Mouse (Mus musculus) hindbrain, embryonic 14.5 days (tissue): ENCODE measurements around the gene P3h1. TPM values are rescaled to one million over a fixed set of nuclear protein-coding genes. Genes with fewer than 3 reads are reported as not detected.

Source experiments
- ATAC-seq: fragments of 200-750 bp; cut with Nextera tagmentation; 2 replicates; pipeline ENCODE4 v1.8.0; 2017; ENCODE audit warnings: moderate number of reproducible peaks, mild to moderate bottlenecking, moderate TSS enrichment, moderate library complexity; ENCODE audit not compliant: low FRiP score
- DNase-seq: peaks from one replicate; pipeline ENCODE4 v3.0.0-alpha.2; 2015; ENCODE audit warnings: low spot score
- H3K27ac ChIP-seq: fragments of 300-500 bp; sonication (generic); 2 replicates; pipeline ENCODE4 v1.5.1; 2014; ENCODE audit warnings: mild to moderate bottlenecking, moderate library complexity
- H3K27me3 ChIP-seq: fragments of 300-500 bp; sonication (generic); 2 replicates; pipeline ENCODE4 v1.6.1; 2014; ENCODE audit warnings: mild to moderate bottlenecking, low read length, mixed read lengths; ENCODE audit not compliant: control insufficient read depth, insufficient read depth
- H3K36me3 ChIP-seq: fragments of 300-500 bp; sonication (generic); replicated peaks from 2 replicates; pipeline ENCODE4 v1.6.1; 2014; ENCODE audit not compliant: control insufficient read depth, insufficient read depth
- H3K4me1 ChIP-seq: fragments of 300-500 bp; sonication (generic); replicated peaks from 2 replicates; pipeline ENCODE4 v1.6.1; 2014; ENCODE audit warnings: antibody characterized with exemption, low read length, mixed read lengths; ENCODE audit not compliant: control insufficient read depth, insufficient read depth
- H3K4me2 ChIP-seq: fragments of 300-500 bp; sonication (generic); replicated peaks from 2 replicates; pipeline ENCODE4 v1.6.1; 2014; ENCODE audit warnings: mild to moderate bottlenecking, moderate library complexity
- H3K4me3 ChIP-seq: fragments of 300-500 bp; sonication (generic); replicated peaks from 2 replicates; pipeline ENCODE4 v1.5.1; 2014; ENCODE audit warnings: mild to moderate bottlenecking, low read length
- H3K9ac ChIP-seq: fragments of 300-500 bp; sonication (generic); 2 replicates; pipeline ENCODE4 v1.6.1; 2014
- H3K9me3 ChIP-seq: fragments of 300-500 bp; sonication (generic); 2 replicates; pipeline ENCODE4 v1.6.1; 2016; ENCODE audit warnings: low read length; ENCODE audit not compliant: control insufficient read depth
- WGBS: fragments of 180-500 bp; shearing (Covaris S2); extraction: QIAGEN DNeasy Blood & Tissue Kit; methylation state at CpG from one replicate; pipeline ENCODE4 v1.1.7; 2014; 5-methylcytosine and 5-hydroxymethylcytosine counted together
- polyA plus RNA-seq: library from polyadenylated mRNA; unstranded; fragments of >200 nt; fragmentation: Nextera tagmentation; extraction: Ambion mirVana; gene quantifications from 2 replicates; pipeline ENCODE4 v1.2.1, GENCODE M21; 2014

Gene P3h1
- polyA plus RNA-seq, 1 experiment from 2014 or later: 12.7 TPM

- Histone ChIP-seq H3K36me3 (peaks cover 40% of the 10 kb centered on the region), H3K4me1 (peaks cover 2% of the 10 kb centered on the region), H3K4me2 (no peak overlapping the region), H3K4me3 (no peak overlapping the region), H3K9me3 (no peaks in the 10 kb centered on the region), H3K27me3 (no peaks in the 10 kb centered on the region), H3K27ac (no peak overlapping the region), H3K9ac (no peak overlapping the region)
- DNase-seq: no peak
- no peak for ATAC-seq
- 97% methylated on average over 11 of the region's 11 CpGs for WGBS
Observed at GRCm38 (mm10) chr4:119226751-119227150, 6.0 kb upstream of the P3h1 start.

GRCm38 (mm10) chr4:119233256-119233901, 664 bp downstream of the P3h1 start:
- H3K9me3 ChIP-seq: no peaks in the 10 kb centered on the region
- H3K4me2 ChIP-seq: peak overlapping the region; percentile 63
- H3K4me3 ChIP-seq: peak overlapping the region; percentile 70
- no peak overlapping the region for H3K27ac ChIP-seq
- 0 out of 2 replicates have a peak, but pooled peaks cover 17% of the 10 kb centered on the region for H3K36me3 ChIP-seq
- peaks cover 15% of the 10 kb centered on the region for H3K4me1 ChIP-seq
- peak; percentile 52 for DNase-seq
- WGBS: under 1% methylated on average over 36 of the region's 36 CpGs
- ATAC-seq: peak; percentile 26; the same call in 1 of the 2 replicates
- peak overlapping the region; percentile 68 for H3K9ac ChIP-seq
- no peaks in the 10 kb centered on the region for H3K27me3 ChIP-seq

DNA sequence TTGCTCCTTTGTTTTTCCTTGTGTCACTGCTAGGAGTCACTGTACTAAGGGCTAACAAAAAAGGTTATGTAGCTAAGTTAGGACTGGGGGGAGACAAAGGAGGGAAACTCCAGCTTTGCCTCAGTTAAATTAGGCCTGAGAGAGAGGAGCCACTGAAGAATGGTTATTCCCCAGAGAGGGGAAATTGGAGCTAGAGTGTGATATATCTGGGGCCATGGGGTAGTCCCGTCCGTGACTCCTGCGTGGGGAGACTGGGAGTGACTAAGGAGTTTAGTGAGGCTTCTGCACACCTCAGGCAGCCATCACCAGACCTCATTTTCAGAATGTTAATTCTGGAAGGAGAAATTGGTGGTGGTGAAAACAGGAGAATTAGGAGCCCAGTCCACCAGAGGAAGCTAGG, 1.6 kb downstream of the P3h1 start:
- DNase-seq (no peak), ATAC-seq (no peak)
- H3K9me3 ChIP-seq: no peaks in the 10 kb centered on the region
- H3K4me2 ChIP-seq: peak overlapping the region; percentile 63
- no peak overlapping the region for H3K9ac ChIP-seq
- H3K27ac ChIP-seq: no peak overlapping the region
- H3K4me3 ChIP-seq: peak overlapping the region; percentile 70
- WGBS: 90% methylated on average over 3 of the region's 3 CpGs
- H3K4me1 ChIP-seq: peaks cover 15% of the 10 kb centered on the region
- no peaks in the 10 kb centered on the region for H3K27me3 ChIP-seq
- H3K36me3 ChIP-seq: 0 out of 2 replicates have a peak, but pooled peaks cover 17% of the 10 kb centered on the region

GRCm38 (mm10) chr4:119238661-119239060, 5.9 kb downstream of the P3h1 start:
- Histone ChIP-seq H3K4me3 (no peak overlapping the region), H3K36me3 (peaks cover 50% of the 10 kb centered on the region), H3K4me1 (peaks cover 8% of the 10 kb centered on the region; the same call in 1 of the 2 replicates), H3K27ac (no peak overlapping the region), H3K9ac (no peak overlapping the region), H3K4me2 (no peak overlapping the region), H3K27me3 (no peaks in the 10 kb centered on the region), H3K9me3 (no peaks in the 10 kb centered on the region)
- no peak for DNase-seq
- ATAC-seq: no peak
- WGBS: 74% methylated on average over 3 of the region's 3 CpGs

DNA sequence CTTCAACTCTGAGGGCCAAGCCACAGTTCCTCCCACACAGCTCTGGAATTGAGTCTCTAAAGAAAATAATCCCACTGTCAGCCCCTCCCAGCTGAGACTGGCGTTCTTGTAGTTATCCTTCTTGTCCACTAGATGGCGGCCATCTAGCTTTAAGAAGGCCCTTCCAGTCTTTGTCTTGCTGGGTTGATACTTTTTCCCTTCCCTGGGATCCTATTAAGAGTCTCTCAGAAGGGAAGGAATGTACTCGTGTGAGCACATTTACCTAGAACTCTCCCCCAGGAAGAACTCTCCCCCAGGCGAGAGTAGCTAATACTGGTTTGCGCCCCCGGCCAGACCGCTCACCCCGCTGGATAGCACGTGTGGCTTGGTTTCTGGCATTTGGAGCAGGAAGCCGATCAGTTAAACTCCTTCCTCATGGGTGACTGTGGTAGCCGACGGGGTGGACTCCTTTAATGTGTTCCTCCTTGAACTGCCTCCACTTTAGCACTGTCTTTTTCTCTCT, 6.5 kb downstream of the P3h1 start:
- H3K9me3 ChIP-seq: no peaks in the 10 kb centered on the region
- DNase-seq (peak; percentile 87), ATAC-seq (peak; percentile 75)
- 0 out of 2 replicates have a peak overlapping the region, but pooled peaks have one; percentile 13 for H3K4me2 ChIP-seq
- no peaks in the 10 kb centered on the region for H3K27me3 ChIP-seq
- H3K4me3 ChIP-seq: no peak overlapping the region
- peaks cover 3% of the 10 kb centered on the region; the same call in 1 of the 2 replicates for H3K4me1 ChIP-seq
- peak overlapping the region; percentile 72 for H3K27ac ChIP-seq
- 44% methylated on average over 12 of the region's 12 CpGs for WGBS
- H3K36me3 ChIP-seq: peaks cover 56% of the 10 kb centered on the region
- H3K9ac ChIP-seq: 0 out of 2 replicates have a peak overlapping the region, but pooled peaks have one; percentile 40

DNA sequence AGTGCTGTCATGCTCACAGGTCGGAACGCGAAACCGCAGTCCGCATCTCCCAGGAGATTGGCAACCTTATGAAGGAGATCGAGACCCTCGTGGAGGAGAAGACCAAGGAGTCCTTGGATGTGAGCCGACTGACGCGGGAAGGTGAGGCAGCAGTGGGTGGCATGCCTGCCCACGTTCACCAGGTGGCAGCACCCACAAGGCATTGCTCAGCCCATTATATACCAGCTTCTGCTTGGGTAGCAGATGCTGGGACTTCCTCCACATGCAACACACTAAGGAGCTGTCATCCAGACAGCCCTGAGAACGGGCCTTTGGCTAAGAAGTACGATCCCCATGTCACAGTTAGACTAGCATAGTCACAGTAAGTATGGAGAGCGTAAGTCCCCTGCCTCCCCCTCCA, 8.9 kb downstream of the P3h1 start:
- DNase-seq (no peak), ATAC-seq (no peak)

DNA sequence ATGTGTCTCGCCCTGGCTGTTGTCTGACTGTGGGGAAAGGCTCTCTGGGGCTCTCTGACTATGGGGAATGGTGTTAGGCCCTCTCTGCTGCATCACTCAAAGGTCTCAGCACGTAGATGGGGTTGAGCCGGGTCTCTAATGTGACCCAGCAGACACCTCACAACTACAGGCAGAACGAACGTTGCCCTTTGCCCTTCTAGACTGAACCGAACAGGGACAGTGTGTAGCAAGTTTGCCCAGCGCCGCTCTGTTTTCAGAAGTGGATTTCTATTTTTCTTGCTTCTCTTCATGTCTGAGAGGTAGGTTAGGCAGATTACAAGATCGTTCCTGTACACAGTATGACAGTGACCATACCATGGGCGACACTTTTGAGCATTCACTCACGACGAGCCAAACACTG, 9.9 kb downstream of the P3h1 start:
- no peak overlapping the region for H3K4me3 ChIP-seq
- no peak for DNase-seq
- no peak overlapping the region for H3K9ac ChIP-seq
- 90% methylated on average over 12 of the region's 12 CpGs for WGBS
- no peaks in the 10 kb centered on the region for H3K9me3 ChIP-seq
- peaks cover 4% of the 10 kb centered on the region; the same call in 1 of the 2 replicates for H3K4me1 ChIP-seq
- peaks cover 60% of the 10 kb centered on the region for H3K36me3 ChIP-seq
- H3K27me3 ChIP-seq: no peaks in the 10 kb centered on the region
- H3K4me2 ChIP-seq: no peak overlapping the region
- no peak for ATAC-seq
- H3K27ac ChIP-seq: no peak overlapping the region

More for the DNA sequence above, 8.9 kb downstream of the P3h1 start:
- Histone ChIP-seq H3K9ac (no peak overlapping the region), H3K27ac (no peak overlapping the region), H3K4me3 (no peak overlapping the region), H3K4me1 (no peaks in the 10 kb centered on the region; the same call in 1 of the 2 replicates), H3K36me3 (peaks cover 67% of the 10 kb centered on the region), H3K27me3 (no peaks in the 10 kb centered on the region), H3K4me2 (no peak overlapping the region), H3K9me3 (no peaks in the 10 kb centered on the region)
- 93% methylated on average over 14 of the region's 14 CpGs for WGBS

DNA sequence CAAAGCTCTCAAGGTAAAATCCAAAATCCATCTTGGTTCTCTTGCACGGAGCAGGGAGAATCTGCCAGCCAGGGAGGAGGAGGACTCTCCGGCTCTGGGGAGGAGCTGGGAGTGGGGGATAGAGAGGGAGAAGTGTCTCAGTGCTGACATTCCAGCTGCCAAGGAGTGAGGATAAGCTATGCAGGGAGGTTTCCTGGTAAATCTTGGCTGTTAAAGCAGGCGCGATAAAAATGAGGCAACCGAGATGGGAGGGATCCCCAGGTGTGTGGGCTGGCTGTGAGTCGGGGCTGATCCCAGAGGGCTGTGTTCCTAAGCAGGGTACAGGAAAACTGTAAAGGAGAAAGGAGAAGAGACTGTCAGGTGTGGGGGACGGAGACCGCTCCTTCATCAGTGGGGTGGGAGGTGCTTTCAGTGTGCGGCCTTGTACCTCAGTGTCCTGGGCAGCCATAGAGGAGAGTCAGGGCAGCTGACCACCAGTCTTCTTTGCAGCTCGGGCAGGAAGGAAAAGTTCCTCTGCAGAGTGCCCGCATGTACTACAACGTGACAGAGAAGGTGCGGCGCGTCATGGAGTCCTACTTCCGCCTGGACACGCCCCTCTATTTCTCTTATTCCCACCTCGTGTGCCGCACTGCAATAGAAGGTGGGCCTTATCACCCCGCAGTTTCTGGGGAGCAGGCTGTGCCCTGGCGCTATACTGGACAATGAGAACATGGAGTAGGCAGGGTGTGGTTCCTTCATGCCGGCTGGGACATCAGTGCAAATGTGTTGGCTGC, 11.9 kb downstream of the P3h1 start:
- WGBS: 82% methylated on average over 22 of the region's 22 CpGs
- H3K27me3 ChIP-seq: no peaks in the 10 kb centered on the region

DNA sequence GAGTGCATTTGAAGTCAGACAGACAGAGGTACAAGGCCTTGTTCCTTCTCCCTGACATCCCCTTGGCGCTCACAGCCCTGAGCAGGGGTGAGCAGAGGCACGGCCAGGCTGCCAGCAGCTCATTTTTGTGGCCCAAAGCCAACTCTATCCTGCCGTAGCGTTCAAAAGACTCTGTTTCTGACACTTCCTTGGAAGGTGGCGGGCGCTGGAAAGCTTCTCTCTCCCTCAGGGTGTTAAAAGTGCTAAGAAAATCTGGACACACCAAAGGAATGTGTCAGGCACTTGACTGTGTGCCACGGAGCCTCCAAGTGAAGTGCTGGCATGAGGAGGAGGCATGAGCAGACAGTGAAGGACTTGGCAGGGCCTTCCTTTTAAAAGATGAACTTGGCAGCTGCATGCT, 12.8 kb downstream of the P3h1 start:
- 62% methylated on average over 7 of the region's 7 CpGs for WGBS

More for the DNA sequence above, 11.9 kb downstream of the P3h1 start:
- no peak overlapping the region for H3K9ac ChIP-seq
- H3K4me2 ChIP-seq: no peak overlapping the region
- no peaks in the 10 kb centered on the region for H3K9me3 ChIP-seq
- H3K27ac ChIP-seq: no peak overlapping the region
- peaks cover 64% of the 10 kb centered on the region for H3K36me3 ChIP-seq
- DNase-seq (no peak), ATAC-seq (no peak)
- H3K4me3 ChIP-seq: no peak overlapping the region
- peaks cover 8% of the 10 kb centered on the region; the same call in 1 of the 2 replicates for H3K4me1 ChIP-seq

More for the DNA sequence above, 12.8 kb downstream of the P3h1 start:
- H3K4me2 ChIP-seq: no peak overlapping the region
- H3K4me1 ChIP-seq: peaks cover 8% of the 10 kb centered on the region; the same call in 1 of the 2 replicates
- no peak for DNase-seq
- peaks cover 62% of the 10 kb centered on the region for H3K36me3 ChIP-seq
- no peak overlapping the region for H3K27ac ChIP-seq
- no peaks in the 10 kb centered on the region for H3K9me3 ChIP-seq
- H3K9ac ChIP-seq: no peak overlapping the region
- no peak for ATAC-seq
- no peak overlapping the region for H3K4me3 ChIP-seq
- no peaks in the 10 kb centered on the region for H3K27me3 ChIP-seq
